Mouse (Mus musculus): Measurements from ENCODE around the gene Slc25a41. TPM values are rescaled to one million over a fixed set of nuclear protein-coding genes. Genes with fewer than 3 reads are reported as not detected.

Gene Slc25a41
- polyA plus RNA-seq, 1 experiment from 2014 or later = not detected

GRCm38 (mm10) chr17:56989467-56990114 is 51.9 kb downstream of the Slc25a41 start:
- peak; percentile 87 for ATAC-seq (replicated peaks; ENCODE audit: insufficient number of reproducible peaks, insufficient read depth, low FRiP score, low read depth)
- H3K27me3 ChIP-seq = no peaks in the 10 kb centered on the region
- H3K4me3 ChIP-seq = peak overlapping the region; percentile 79
- H3K4me1 ChIP-seq (replicated peaks) = peaks cover 11% of the 10 kb centered on the region
- H3K36me3 ChIP-seq = peaks cover 25% of the 10 kb centered on the region; the same call in 1 of the 2 replicates
- H3K4me2 ChIP-seq = peak overlapping the region; percentile 85
- no peaks in the 10 kb centered on the region for H3K9me3 ChIP-seq (replicated peaks)
- WGBS = 3% methylated on average over 25 of the region's 25 CpGs
- peak overlapping the region; percentile 56 for H3K9ac ChIP-seq
- peak overlapping the region; percentile 68 for H3K27ac ChIP-seq

GRCm38 (mm10) chr17:56988921-56989430 is 52.5 kb downstream of the Slc25a41 start:
- Histone ChIP-seq H3K4me1 (replicated peaks) (peaks cover 11% of the 10 kb centered on the region), H3K27ac (no peak overlapping the region), H3K9me3 (replicated peaks) (no peaks in the 10 kb centered on the region), H3K27me3 (no peaks in the 10 kb centered on the region), H3K9ac (peak overlapping the region; percentile 56; the same call in 1 of the 2 replicates), H3K4me2 (peak overlapping the region; percentile 85), H3K36me3 (peaks cover 18% of the 10 kb centered on the region; the same call in 1 of the 2 replicates), H3K4me3 (peak overlapping the region; percentile 79)
- no peak for ATAC-seq (replicated peaks; ENCODE audit: insufficient number of reproducible peaks, insufficient read depth, low FRiP score, low read depth)
- 69% methylated on average over 7 of the region's 7 CpGs for WGBS

- H3K4me2 ChIP-seq = no peak overlapping the region
- WGBS = 81% methylated on average over 7 of the region's 7 CpGs
- H3K27ac ChIP-seq = no peak overlapping the region
- H3K27me3 ChIP-seq = no peaks in the 10 kb centered on the region
- peaks cover 13% of the 10 kb centered on the region; the same call in 1 of the 2 replicates for H3K36me3 ChIP-seq
- no peaks in the 10 kb centered on the region for H3K9me3 ChIP-seq (replicated peaks)
- no peak overlapping the region for H3K9ac ChIP-seq
- H3K4me3 ChIP-seq = no peak overlapping the region
- no peak for ATAC-seq (replicated peaks; ENCODE audit: insufficient number of reproducible peaks, insufficient read depth, low FRiP score, low read depth)
- H3K4me1 ChIP-seq (replicated peaks) = peaks cover 11% of the 10 kb centered on the region
Observed at GRCm38 (mm10) chr17:56988441-56988840, 53.0 kb downstream of the Slc25a41 start.

- 84% methylated on average over 3 of the region's 3 CpGs for WGBS
- Histone ChIP-seq H3K4me1 (replicated peaks) (peaks cover 6% of the 10 kb centered on the region), H3K36me3 (no peaks in the 10 kb centered on the region), H3K27ac (no peak overlapping the region), H3K4me2 (no peak overlapping the region), H3K4me3 (no peak overlapping the region), H3K9me3 (replicated peaks) (no peaks in the 10 kb centered on the region), H3K27me3 (no peaks in the 10 kb centered on the region), H3K9ac (no peak overlapping the region)
- ATAC-seq (replicated peaks; ENCODE audit: insufficient number of reproducible peaks, insufficient read depth, low FRiP score, low read depth) = no peak
Observed at GRCm38 (mm10) chr17:56986105-56986805, 55.2 kb downstream of the Slc25a41 start.

GRCm38 (mm10) chr17:56985656-56986055 is 55.8 kb downstream of the Slc25a41 start:
- Histone ChIP-seq H3K4me3 (no peak overlapping the region), H3K4me1 (replicated peaks) (no peaks in the 10 kb centered on the region; the same call in 1 of the 2 replicates), H3K36me3 (no peaks in the 10 kb centered on the region), H3K9me3 (replicated peaks) (no peaks in the 10 kb centered on the region), H3K9ac (no peak overlapping the region), H3K4me2 (no peak overlapping the region), H3K27ac (no peak overlapping the region), H3K27me3 (no peaks in the 10 kb centered on the region)
- 78% methylated on average over 3 of the region's 3 CpGs for WGBS
- no peak for ATAC-seq (replicated peaks; ENCODE audit: insufficient number of reproducible peaks, insufficient read depth, low FRiP score, low read depth)

GRCm38 (mm10) chr17:56984886-56985285 is 56.6 kb downstream of the Slc25a41 start:
- Histone ChIP-seq H3K27ac (no peak overlapping the region), H3K9me3 (replicated peaks) (no peaks in the 10 kb centered on the region), H3K4me3 (no peak overlapping the region), H3K9ac (no peak overlapping the region), H3K4me1 (replicated peaks) (no peaks in the 10 kb centered on the region), H3K4me2 (no peak overlapping the region), H3K27me3 (no peaks in the 10 kb centered on the region), H3K36me3 (no peaks in the 10 kb centered on the region)
- 74% methylated on average over 9 of the region's 9 CpGs for WGBS
- ATAC-seq (replicated peaks; ENCODE audit: insufficient number of reproducible peaks, insufficient read depth, low FRiP score, low read depth) = no peak

Other genes with a start within 250 kb of the Slc25a41 start
- 4.8 and 6.3 TPM in 2 replicates for gene Rfx2, start 210.6 kb downstream of the Slc25a41 start, polyA plus RNA-seq (2015; fragmentation: Nextera tagmentation; extraction: Ambion mirVana)
- not detected in 2 replicates for gene Acsbg2, start 167.2 kb downstream of the Slc25a41 start, polyA plus RNA-seq (2015; fragmentation: Nextera tagmentation; extraction: Ambion mirVana)
- gene 1700061G19Rik, start 166.2 kb downstream of the Slc25a41 start, polyA plus RNA-seq (2015; fragmentation: Nextera tagmentation; extraction: Ambion mirVana) = 0.30 and 0.43 TPM in 2 replicates
- 25.8 and 35.3 TPM in 2 replicates for gene Mllt1, start 106.2 kb downstream of the Slc25a41 start, polyA plus RNA-seq (2015; fragmentation: Nextera tagmentation; extraction: Ambion mirVana)
- 0.08 TPM in 1 of 2 replicates, not detected in the other for gene Acer1, start 59.5 kb downstream of the Slc25a41 start, polyA plus RNA-seq (2015; fragmentation: Nextera tagmentation; extraction: Ambion mirVana)
- 103 and 114 TPM in 2 replicates for gene Clpp, start 51.3 kb downstream of the Slc25a41 start, polyA plus RNA-seq (2015; fragmentation: Nextera tagmentation; extraction: Ambion mirVana)
- gene Alkbh7, start 44.3 kb downstream of the Slc25a41 start, polyA plus RNA-seq (2015; fragmentation: Nextera tagmentation; extraction: Ambion mirVana) = 52.1 and 52.4 TPM in 2 replicates
- gene Pspn, start 41.6 kb downstream of the Slc25a41 start, polyA plus RNA-seq (2015; fragmentation: Nextera tagmentation; extraction: Ambion mirVana) = 0.33 TPM in 1 of 2 replicates, not detected in the other
- gene Gtf2f1, start 30.4 kb downstream of the Slc25a41 start, polyA plus RNA-seq (2015; fragmentation: Nextera tagmentation; extraction: Ambion mirVana) = 33.7 and 41.1 TPM in 2 replicates
- 0.23 and 0.48 TPM in 2 replicates for gene Gm17949, start 30.2 kb downstream of the Slc25a41 start, polyA plus RNA-seq (2015; fragmentation: Nextera tagmentation; extraction: Ambion mirVana)
- 23.3 and 29.3 TPM in 2 replicates for gene Khsrp, start 10.1 kb downstream of the Slc25a41 start, polyA plus RNA-seq (2015; fragmentation: Nextera tagmentation; extraction: Ambion mirVana)
- gene Crb3, start 17.5 kb upstream of the Slc25a41 start, polyA plus RNA-seq (2015; fragmentation: Nextera tagmentation; extraction: Ambion mirVana) = 0.92 and 2.5 TPM in 2 replicates
- 14.7 and 18.3 TPM in 2 replicates for gene Slc25a23, start 18.2 kb upstream of the Slc25a41 start, polyA plus RNA-seq (2015; fragmentation: Nextera tagmentation; extraction: Ambion mirVana)
- 0.64 and 3.7 TPM in 2 replicates for gene Dennd1c, start 36.9 kb upstream of the Slc25a41 start, polyA plus RNA-seq (2015; fragmentation: Nextera tagmentation; extraction: Ambion mirVana)
- 5.6 and 12.8 TPM in 2 replicates for gene Tubb4a, start 46.1 kb upstream of the Slc25a41 start, polyA plus RNA-seq (2015; fragmentation: Nextera tagmentation; extraction: Ambion mirVana)
- 2.6 and 3.0 TPM in 2 replicates for gene Tnfsf9, start 63.7 kb upstream of the Slc25a41 start, polyA plus RNA-seq (2015; fragmentation: Nextera tagmentation; extraction: Ambion mirVana)
- gene Cd70, start 108.1 kb upstream of the Slc25a41 start, polyA plus RNA-seq (2015; fragmentation: Nextera tagmentation; extraction: Ambion mirVana) = not detected in 2 replicates
- gene Tnfsf14, start 152.5 kb upstream of the Slc25a41 start, polyA plus RNA-seq (2015; fragmentation: Nextera tagmentation; extraction: Ambion mirVana) = 0.29 TPM in 1 of 2 replicates, not detected in the other
- gene C3, start 186.5 kb upstream of the Slc25a41 start, polyA plus RNA-seq (2015; fragmentation: Nextera tagmentation; extraction: Ambion mirVana) = 1.8 and 5.6 TPM in 2 replicates
- 26.5 and 29.0 TPM in 2 replicates for gene Gpr108, start 206.8 kb upstream of the Slc25a41 start, polyA plus RNA-seq (2015; fragmentation: Nextera tagmentation; extraction: Ambion mirVana)
- 39.1 and 43.7 TPM in 2 replicates for gene Trip10, start 207.8 kb upstream of the Slc25a41 start, polyA plus RNA-seq (2015; fragmentation: Nextera tagmentation; extraction: Ambion mirVana)
- gene Vav1, start 237.4 kb upstream of the Slc25a41 start, polyA plus RNA-seq (2015; fragmentation: Nextera tagmentation; extraction: Ambion mirVana) = 1.8 and 9.6 TPM in 2 replicates

Measured in heart, embryonic 15.5 days (tissue).